Comparison of ENCODE assay signal across 18 mouse cellular contexts in the genomic region with DNA sequence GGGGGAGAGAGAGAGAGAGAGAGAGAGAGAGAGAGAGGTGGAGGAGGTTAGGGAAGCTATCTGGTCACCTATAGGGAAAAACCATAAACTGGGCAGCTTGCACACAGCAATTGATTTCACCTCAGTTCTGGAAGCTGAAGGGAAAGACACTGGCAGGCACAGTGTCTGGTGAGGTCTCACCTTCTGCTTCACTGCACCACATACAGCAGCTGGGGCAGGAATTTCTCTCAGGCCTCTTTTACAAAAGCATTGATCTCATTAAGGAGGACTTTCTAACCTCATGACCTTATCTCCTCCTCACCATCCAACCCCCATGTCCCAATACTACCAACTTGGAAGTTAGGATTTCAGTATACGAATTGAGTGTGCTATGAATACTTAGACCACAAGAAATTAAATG. TPM values are rescaled to one million over a fixed set of nuclear protein-coding genes. Genes with fewer than 3 reads are reported as not detected.
DNase-seq lines count a peak whose midpoint lies in the region; ATAC-seq and TF ChIP-seq lines count a peak whose summit lies in the region.
"Had no signal": no experiment of that assay in that cellular context is flagged by ENCODE, and none has a peak within 500 bp of the region (broad histone marks: within the 10 kb centered on the region; RNA-seq: fewer than 3 reads in every experiment).

No protein-coding gene starts in this region.

- H3K9me3 ChIP-seq in forebrain, embryonic 15.5 days, result no peaks in the 10 kb centered on the region
- no peaks in the 10 kb centered on the region for H3K9me3 ChIP-seq in hindbrain, embryonic 16.5 days (ENCODE audit: control insufficient read depth, low read length)
- H3K9me3 ChIP-seq: embryonic facial prominence, embryonic 15.5 days; limb, embryonic 12.5 days; liver, embryonic 15.5 days; stomach, embryonic 15.5 days had no signal

- no peaks in the 10 kb centered on the region for H3K27me3 ChIP-seq in forebrain, embryonic 15.5 days
- H3K27me3 ChIP-seq in hindbrain, embryonic 16.5 days (replicated peaks; ENCODE audit: control insufficient read depth, insufficient read depth, low read length), result no peaks in the 10 kb centered on the region
- H3K27me3 ChIP-seq: embryonic facial prominence, embryonic 15.5 days; limb, embryonic 12.5 days; liver, embryonic 15.5 days; stomach, embryonic 15.5 days had no signal

- no peak for DNase-seq in layer of hippocampus, adult 2 months (ENCODE audit: low spot score in 2 of 2)
- no peak for DNase-seq in layer of hippocampus, postnatal 25 days (ENCODE audit: extremely low spot score in 1 of 2, low spot score in 1 of 2)
- DNase-seq in retina, embryonic 14.5 days (ENCODE audit: low spot score), result peak; percentile 59
- no peak for DNase-seq in spleen, postnatal 4 days (ENCODE audit: low spot score in 2 of 2)
- DNase-seq: adrenal gland, postnatal 36 days; cerebellum, adult 9-10 months; kidney, postnatal 14 days; layer of hippocampus, adult 9-11 months; spleen, adult 18-20 months had no signal

- no peak overlapping the region for H3K4me2 ChIP-seq in forebrain, embryonic 15.5 days (replicated peaks)
- H3K4me2 ChIP-seq in hindbrain, embryonic 16.5 days (ENCODE audit: low read length), result peak overlapping the region; percentile 37; the same call in 1 of the 2 replicates
- H3K4me2 ChIP-seq: embryonic facial prominence, embryonic 15.5 days; limb, embryonic 12.5 days; liver, embryonic 15.5 days; stomach, embryonic 15.5 days had no signal

- 24% methylated on average over 1 of the region's 1 CpGs for WGBS in forebrain, embryonic 15.5 days
- WGBS in hindbrain, embryonic 16.5 days, result 55% methylated on average over 1 of the region's 1 CpGs

- no peak overlapping the region for H3K9ac ChIP-seq in forebrain, embryonic 15.5 days (replicated peaks)
- no peak overlapping the region; the same call in 1 of the 2 replicates for H3K9ac ChIP-seq in hindbrain, embryonic 16.5 days (ENCODE audit: low read depth, low read length)
- H3K9ac ChIP-seq: embryonic facial prominence, embryonic 15.5 days; limb, embryonic 12.5 days; liver, embryonic 15.5 days; stomach, embryonic 15.5 days had no signal

- ATAC-seq in forebrain, embryonic 15.5 days (replicated peaks), result no peak
- no peak for ATAC-seq in hindbrain, embryonic 16.5 days
- ATAC-seq in granulocyte monocyte progenitor cell, adult 5-6 weeks (replicated peaks; ENCODE audit: poor library complexity, severe bottlenecking), result no peak
- ATAC-seq: intestine, postnatal 0 days; lung, postnatal 0 days had no signal

- H3K27ac ChIP-seq in layer of hippocampus, adult 2 months, result peak overlapping the region; percentile 70
- H3K27ac ChIP-seq in forebrain, embryonic 15.5 days (replicated peaks), result peak overlapping the region; percentile 85
- H3K27ac ChIP-seq in hindbrain, embryonic 16.5 days (ENCODE audit: low read depth, low read length), result peak overlapping the region; percentile 75
- H3K27ac ChIP-seq: embryonic facial prominence, embryonic 15.5 days; limb, embryonic 12.5 days; liver, embryonic 15.5 days; stomach, embryonic 15.5 days had no signal

- no peaks in the 10 kb centered on the region for H3K36me3 ChIP-seq in forebrain, embryonic 15.5 days
- no peaks in the 10 kb centered on the region for H3K36me3 ChIP-seq in hindbrain, embryonic 16.5 days (ENCODE audit: control insufficient read depth, insufficient read depth, low read length)
- H3K36me3 ChIP-seq: embryonic facial prominence, embryonic 15.5 days; limb, embryonic 12.5 days; liver, embryonic 15.5 days; stomach, embryonic 15.5 days had no signal

- H3K4me1 ChIP-seq in forebrain, embryonic 15.5 days, result peaks cover 47% of the 10 kb centered on the region
- peaks cover 21% of the 10 kb centered on the region for H3K4me1 ChIP-seq in hindbrain, embryonic 16.5 days (ENCODE audit: control insufficient read depth, insufficient read depth, low read depth, low read length)
- H3K4me1 ChIP-seq: embryonic facial prominence, embryonic 15.5 days; stomach, embryonic 15.5 days had no signal

- no peak overlapping the region for H3K4me3 ChIP-seq in layer of hippocampus, adult 2 months
- no peak overlapping the region for H3K4me3 ChIP-seq in forebrain, embryonic 15.5 days
- no peak overlapping the region for H3K4me3 ChIP-seq in hindbrain, embryonic 16.5 days (ENCODE audit: low read length)
- H3K4me3 ChIP-seq: embryonic facial prominence, embryonic 15.5 days; limb, embryonic 12.5 days; liver, embryonic 15.5 days; stomach, embryonic 15.5 days had no signal

- TF ChIP-seq CTCF in layer of hippocampus, adult 2 months (conservative IDR thresholded peaks at IDR 0.05), result no peak

RNA-seq across cellular contexts. Expression of gene Ddhd1, which starts 13.2 kb away (rescaled TPM):
- total RNA-seq in layer of hippocampus, adult 2 months (2021), result 10 to 100 TPM; 74.9 to 90.7 TPM
- total RNA-seq in layer of hippocampus, postnatal 25 days (2021), result 10 to 100 TPM; 63.8 to 78.2 TPM
- 17.0 and 19.5 TPM in 2 replicates for polyA plus RNA-seq in forebrain, embryonic 15.5 days (2015; fragmentation: Nextera tagmentation; extraction: Ambion mirVana)
- polyA plus RNA-seq in hindbrain, embryonic 16.5 days (2015; fragmentation: Nextera tagmentation; extraction: Ambion mirVana), result 17.8 and 18.6 TPM in 2 replicates
- total RNA-seq in granulocyte monocyte progenitor cell, adult 5-6 weeks (2014; fragmentation: Nextera tagmentation), result 17.7 and 22.1 TPM in 2 replicates
- total RNA-seq in granulocyte monocyte progenitor cell, adult 5-6 weeks (2017), result 22.4 and 22.6 TPM in 2 replicates
